Mouse (Mus musculus) bone marrow macrophage, adult 2 months (primary cell): ENCODE results near the gene Zc3h12d.

Source experiments
- CTCF ChIP-seq: IDR thresholded peaks from 2 replicates; pipeline ENCODE4 v1.5.1; 2012; ENCODE audit warnings: low read depth, mild to moderate bottlenecking, low read length, moderate library complexity
- POLR2A ChIP-seq: IDR thresholded peaks from 2 replicates; pipeline ENCODE4 v1.6.1; 2012; ENCODE audit warnings: mild to moderate bottlenecking, low read depth, low read length, borderline replicate concordance

DNA sequence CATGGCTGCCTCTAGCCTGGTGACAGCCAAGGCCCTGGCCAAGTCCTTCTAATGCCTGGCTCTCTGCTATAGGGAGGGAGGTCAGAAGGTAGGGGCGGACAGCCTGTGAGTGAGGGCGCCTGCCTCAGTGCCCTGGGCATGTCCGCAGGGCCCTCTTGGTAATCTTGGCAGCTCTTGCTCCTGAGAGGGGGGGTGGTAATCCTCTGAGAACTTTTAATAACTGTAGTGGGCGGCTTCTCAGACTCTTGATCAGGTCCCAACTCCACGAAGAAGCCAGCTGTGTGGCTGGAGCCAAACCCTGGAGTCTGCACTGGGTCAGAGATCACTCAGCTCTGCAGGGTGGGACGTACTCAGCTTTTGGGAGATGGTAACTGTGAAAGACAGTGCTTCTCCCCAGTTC lies 31.9 kb downstream of the Zc3h12d start:
- TF ChIP-seq CTCF (no peak), POLR2A (no peak)
